Mouse (Mus musculus) CD4-positive, CD25-positive, alpha-beta regulatory T cell, adult 4 months (primary cell): Measurements from ENCODE around the gene Otop2. TPM values are rescaled to one million over a fixed set of nuclear protein-coding genes. Genes with fewer than 3 reads are reported as not detected.
A peak's percentile ranks its signal among the peaks of the same experiment; 100 is the strongest.

Source experiments
- ATAC-seq: one replicate; pipeline ENCODE4 v1.8.0; 2017
- polyA plus RNA-seq, 2 experiments: library from polyadenylated mRNA; unstranded; fragments of 100-300 nt; shearing (Covaris generic); gene quantifications; one replicate each; pipeline ENCODE4 v1.2.1; 2017

The Otop2 gene
- polyA plus RNA-seq = not detected

DNA sequence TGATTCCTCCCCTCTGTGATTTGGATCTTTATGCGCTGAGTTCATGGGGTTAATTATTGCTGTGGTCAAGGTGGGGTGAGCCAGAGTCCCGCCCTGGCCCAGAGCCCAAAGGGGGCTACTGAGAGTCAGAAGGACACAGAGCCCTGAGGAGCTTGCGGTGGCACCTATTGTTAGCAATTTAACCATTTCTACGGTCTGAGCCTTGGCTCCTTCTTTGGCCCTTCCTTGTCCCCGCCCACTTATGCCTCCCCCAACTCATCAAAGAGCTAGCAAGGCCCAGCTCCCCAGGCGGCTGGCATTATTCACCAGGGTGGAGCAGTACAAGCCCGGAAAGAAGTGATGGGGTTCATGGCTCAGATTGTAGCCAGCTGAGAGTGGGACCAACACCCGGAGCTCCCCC lies at the start of gene Otop2:
Gene Otop2 (plus strand): TSS at position 301 of the 400 bp plus-strand sequence.
- no peak for ATAC-seq

DNA sequence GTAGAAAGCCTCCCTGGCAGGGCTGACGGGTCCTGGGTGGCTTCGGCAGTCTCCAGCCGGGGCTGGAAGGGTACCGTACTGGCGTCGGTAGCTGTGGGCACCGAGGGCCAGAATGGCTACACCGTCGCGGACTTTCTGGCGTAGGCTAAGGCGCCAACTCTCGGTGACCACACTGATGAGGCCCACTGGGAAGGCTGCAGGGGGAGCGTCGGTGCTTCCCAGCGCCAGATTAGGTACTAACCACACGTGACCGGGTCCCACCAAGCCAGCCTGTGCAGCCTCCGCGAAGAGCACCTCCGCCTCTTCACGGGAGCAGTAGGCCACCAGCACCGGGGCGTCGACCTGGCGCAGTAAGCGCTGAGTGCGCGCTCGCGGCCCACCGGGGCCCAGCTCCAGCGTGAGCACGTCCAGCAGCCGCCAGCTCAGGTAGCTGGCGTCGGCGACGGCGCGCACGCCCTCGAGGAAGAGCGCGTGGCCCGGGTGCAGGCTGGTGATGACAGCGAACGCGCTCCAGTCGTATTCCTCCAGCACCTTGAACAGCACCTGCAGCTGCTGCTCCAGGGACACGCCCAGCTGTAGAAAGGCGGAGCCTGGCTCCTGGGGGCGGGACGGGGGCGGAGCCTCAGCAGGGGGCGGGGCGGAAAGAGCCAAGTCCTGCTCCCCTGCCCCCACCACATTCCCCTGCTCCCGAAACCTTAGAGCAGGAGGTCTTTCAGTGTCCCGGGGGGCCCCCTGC lies 49.0 kb upstream of the Otop2 start:
- no peak for ATAC-seq

DNA sequence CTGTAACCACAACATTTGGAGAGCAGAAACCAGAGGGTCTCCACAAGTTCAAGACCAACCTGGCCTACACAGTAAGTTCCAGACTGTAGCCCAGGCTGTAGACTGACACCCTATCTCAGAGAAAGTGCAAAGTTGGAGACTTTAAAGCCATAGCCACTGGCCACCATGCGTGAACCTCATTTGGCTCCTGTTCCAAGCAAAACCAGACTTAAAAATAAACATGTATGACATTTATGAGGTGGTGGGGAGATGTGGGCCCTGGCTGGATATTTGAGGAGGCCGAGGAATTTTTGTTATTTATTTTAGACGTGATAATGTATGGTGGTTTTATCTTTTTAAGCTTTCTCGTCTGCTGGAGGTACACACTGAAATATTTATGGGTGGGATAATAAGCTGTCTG lies 47.8 kb upstream of the Otop2 start:
- ATAC-seq = no peak

DNA sequence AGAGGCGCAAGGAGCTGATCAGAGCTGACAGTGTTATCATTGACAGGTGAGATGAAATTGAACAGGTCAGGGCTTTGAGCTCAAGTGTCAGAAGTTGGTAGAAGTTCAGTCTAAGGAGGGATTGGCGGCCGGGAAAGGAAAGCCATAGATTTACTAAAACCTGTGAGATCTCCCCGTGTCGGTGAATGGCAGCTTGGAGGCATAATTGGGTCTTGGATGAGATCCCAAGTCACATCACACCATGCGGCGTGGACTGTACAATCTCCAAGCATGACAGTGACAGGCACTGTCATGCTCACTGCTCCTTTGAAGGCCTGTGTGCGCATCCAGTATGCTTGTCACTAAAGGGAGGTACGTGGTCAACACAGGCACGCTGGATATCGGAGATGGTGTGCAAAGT lies 44.0 kb upstream of the Otop2 start:
- ATAC-seq = no peak

DNA sequence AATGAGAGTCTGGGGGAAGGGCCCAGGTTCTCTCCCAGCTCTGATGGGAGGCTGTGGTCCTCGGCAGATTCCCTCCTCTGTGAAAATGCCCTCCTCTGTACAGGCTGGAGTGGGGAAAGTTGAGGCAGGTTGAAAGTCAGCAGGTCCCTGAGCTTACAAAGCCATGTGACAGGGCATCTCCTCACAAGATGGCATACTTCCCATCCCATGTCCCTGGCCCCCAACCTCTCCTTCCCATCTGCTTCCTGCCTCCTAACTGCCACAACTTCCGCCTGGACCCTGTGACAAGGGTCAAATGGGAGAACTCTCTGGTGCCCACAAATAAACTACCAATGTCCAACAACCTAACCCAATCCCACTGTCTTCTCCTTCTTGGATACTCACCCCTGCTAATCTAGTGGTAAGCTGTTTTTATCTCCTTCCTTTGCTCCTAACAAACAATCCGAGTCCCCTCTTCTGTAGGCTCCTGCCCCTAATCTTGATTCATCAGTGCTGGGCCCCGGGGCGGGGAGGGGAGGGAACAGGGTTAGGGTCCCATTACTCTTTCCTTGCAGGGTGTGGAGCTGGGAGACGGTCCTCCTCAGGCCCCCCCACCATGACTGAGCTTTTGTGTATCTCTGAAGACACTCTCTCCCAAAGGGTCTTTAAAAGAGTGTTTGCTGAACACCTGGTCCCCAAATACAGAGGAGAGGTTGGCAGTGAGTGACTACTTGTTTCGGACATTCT lies 42.7 kb upstream of the Otop2 start:
- no peak for ATAC-seq

DNA sequence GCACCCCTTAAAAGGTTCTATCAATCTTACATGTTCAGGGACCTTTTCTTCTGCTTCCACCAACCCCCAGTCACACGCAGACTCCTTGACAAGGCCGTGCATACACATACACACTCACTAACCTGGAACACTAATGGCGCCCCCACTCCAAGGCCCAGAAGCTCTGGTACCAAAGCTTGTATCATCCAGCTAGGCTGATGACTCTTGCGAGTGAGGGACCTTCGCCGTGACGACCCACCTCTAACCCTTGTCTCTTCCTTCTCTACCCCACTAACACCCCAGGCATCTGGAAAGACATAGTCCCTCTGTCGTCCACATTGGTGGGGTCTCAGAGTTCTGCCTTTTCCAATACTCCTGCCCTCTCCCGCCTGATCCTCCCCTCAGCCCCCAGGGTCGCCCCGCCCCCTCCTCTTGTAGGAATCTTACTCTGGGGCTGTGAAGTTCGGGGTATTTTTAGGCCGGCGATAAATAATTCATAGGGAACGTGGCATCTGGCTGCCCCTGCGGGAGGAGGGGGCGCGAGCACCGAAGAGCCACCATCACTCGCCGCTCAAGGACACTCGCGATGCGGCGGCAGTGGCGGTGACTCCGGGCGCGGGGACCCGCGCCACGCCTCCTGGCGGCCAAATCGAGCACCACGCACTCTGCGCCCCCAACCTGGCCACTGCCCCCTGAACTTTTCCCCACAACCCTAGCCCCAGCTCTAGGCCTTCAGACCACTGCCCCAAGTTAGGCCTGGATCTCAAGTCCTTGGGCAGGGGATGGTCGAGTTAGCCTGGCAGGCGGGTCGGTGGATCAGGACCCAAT lies 41.9 kb upstream of the Otop2 start:
- no peak for ATAC-seq

DNA sequence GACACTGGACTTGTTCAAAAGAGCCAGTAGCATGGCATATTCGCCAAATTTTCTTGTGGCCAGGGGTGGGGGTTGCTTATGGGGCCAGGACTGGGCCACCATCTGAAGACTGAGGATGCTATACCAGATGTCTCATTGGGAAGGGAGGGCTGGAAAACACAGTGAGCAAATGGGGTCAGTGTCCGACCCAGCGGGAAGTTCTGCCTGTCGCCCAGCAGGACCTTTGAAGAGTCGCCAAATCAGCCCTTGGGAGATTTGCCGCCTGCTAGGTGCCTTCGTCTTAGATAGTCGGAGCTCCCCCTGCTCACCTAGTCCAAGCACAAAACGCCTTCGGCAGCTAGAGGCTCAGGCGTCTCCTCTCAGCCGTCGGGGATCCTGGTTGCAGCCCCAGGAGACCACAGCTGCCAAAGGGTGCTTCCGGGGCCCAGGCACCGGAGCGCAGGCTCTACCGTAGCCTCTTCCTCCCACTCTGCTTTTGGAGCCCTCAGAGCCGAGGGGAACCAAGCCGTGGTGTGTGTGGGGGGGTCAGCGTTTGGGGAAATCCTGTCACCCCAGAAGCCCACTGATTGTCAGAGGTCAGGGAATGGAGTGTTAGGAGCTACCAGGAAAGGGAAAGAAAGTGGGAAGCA lies 41.1 kb upstream of the Otop2 start:
- ATAC-seq = no peak

DNA sequence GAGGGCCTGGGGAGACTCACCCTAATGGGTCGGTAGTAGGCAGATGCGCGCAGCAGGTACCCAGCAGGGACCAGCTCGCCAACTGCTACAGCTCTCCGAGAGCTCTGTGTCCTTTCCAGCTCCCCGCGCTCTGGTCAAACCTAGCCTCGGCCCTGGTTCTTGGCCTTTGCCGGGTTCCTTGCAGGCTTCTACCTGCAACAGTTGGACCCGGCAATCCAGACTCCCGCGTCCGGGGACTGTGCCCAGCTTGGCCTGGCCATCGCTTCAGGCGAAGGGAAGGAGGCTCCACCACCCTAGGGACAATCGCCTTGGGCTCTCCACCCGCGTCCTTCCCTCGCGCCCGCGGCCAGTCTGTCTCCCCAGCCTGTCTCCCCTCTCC lies 40.6 kb upstream of the Otop2 start:
- ATAC-seq = no peak

DNA sequence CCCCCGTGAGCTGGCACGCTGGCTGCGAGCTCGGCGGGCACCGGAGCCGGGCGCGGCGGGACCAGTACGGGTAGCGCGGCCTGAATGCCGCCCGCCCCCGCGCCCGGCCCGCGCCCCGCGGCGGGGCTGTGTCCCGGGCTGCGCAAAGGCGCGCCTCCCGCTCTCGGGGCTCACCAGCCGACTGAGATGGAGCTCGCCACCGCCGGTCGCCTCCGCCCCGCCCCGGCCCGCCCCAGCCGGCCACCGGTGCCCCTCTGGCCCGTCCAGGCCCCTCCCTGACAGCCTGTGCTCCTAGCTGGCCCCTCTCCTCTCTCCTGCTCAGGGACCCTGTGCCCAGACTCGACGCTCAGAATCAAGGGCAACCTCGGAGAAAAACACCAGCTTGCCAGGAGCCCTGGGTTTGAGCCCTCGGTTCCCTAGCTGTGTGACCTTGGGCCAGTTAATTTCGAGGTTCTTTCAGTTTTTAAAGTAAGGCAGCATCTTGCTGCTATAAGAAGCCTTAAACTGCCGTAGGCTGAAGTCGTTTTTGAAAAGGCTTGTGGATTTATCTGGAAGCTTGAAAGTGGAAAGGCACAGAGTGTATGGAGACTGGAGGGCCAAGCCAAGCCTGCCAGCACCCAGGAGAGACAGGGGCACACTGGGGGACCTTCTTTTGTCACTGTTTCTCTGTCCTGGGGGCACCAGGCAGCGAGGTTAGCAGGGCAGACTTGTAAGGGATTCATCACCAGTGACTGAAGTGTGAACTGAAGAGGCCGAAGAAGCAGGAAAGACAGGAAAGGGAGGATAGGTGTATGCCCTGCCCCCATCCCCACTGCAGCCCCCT lies 39.7 kb upstream of the Otop2 start, which contains the start of gene Grin2c:
Gene Grin2c (minus strand): TSS at position 183 of the 823 bp plus-strand sequence.
- ATAC-seq = no peak

DNA sequence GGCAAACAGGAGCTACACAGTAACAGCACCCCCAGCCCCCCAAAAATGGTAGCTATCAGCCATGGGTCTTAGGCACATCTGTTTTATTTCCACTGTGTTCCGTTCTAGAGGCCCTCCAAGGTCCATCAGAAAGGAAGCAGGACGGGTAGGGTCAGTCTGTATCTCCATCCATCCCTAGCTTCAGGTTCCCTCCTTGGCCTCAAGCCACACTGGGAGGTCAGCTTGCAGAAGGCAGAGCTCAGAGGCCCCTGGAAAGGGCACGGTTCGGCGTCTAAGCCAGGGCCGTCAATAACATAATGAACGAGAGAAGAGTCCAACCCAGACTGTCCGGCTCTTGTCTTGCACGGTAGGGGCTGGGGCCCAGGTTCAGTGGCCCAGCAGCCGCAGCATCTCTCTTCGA lies 39.0 kb upstream of the Otop2 start:
- ATAC-seq = no peak

DNA sequence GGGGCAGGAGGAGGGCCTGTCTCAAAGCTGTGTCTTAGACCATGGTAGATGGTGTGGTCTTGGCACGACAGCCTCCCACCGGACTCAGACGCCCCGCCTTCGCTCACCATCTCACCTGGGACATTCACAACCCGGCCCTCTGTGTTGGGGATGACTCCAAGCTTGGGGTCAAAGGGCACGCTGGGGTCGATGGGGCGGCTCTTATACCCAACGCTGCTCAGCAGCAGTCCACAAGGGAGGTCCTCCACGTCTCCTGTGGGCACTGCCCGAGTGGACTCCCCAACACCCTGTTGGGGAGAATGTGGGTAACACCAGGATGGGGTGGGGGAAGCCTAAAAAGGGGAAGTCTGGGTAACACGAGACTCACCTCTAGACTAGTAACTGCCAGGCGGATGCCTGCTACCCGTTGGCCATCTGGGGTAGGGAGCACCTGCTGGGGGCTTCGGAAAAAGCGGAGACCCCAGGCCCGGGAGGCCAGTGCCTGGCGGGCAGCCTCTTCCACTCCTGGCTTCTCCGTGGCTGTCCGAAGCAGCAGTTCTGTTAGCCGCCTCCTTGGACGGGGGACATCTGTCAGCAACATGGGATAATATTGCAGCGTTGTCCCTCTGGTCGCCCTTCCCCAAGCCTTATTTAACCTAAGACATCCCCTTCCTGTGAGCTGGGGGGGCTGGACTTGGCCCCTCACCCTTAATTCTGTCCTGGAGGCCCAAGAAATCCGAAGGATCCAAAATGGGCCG lies 37.5 kb upstream of the Otop2 start:
- ATAC-seq = no peak

DNA sequence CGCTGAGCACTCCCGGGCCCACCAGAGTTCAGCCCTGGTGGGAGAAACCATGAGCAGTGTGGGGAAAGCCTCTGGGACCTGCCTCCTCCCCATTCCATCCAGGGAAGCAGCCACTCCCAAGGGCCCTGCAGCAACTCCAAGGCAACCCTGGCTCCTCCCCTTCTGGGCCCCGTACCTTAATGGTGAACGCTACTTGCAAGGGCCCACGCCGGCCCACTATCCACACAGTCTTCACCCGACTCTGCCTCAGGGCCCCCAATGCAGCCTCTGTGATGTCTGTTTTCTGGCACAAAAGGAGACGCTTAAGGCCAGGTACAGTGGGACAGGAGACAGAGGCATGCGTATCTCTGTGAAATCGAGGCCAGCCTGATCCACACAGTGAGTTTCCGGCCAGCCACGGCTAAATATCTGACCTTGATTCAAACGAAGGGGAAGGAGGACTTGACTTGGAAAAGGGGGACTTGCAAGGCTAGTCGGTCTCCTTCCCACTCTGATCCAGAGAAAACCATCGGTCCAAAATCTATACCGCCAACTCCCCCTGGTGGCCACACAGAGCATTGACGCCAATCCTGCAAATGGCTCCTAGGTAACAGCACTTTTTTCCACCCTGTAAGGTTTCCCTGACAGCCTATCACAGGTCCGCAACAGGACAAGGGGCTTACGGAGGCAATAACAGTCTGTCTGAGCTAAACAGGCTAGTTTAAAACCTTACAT lies 36.7 kb upstream of the Otop2 start:
- peak; percentile 45 for ATAC-seq

DNA sequence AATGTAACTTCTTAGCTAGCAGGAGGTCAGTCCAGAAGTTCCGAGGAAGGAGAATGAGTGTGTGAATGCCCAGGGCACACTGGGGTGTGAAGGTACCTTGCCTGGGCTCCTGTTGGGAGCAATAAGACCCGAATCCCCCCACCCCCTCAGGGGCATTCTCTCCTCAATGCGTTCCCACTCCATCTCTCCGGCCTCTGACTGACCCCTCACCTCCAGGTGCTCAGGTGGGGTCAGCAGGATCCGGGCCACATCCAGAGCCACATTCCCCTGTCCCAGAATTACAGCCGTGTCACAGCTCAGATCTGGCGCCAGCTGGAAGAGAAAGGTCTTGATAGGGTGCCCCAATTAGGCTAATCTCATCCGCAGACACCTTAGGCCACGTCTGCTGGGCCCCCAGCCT lies 35.9 kb upstream of the Otop2 start:
- ATAC-seq = no peak

DNA sequence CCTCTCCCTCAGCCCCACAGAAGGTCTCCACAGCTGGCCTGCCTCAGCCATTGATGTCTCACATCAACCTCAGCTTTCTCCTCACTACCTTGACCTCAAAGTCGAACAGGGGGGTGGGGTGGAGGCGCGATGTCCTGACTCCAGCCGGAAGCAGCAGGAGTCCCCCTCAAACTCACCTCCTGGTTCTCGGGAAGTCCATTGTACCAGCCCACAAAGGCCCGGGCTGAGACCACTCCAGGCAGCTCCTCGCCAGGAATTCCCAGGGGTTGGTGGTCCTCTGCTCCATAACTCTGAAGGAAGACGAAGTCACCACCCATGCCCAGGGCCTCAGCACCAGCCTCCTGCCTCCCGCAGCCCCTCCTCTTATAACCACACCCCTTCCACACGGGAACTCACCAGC lies 35.5 kb upstream of the Otop2 start:
- ATAC-seq = no peak

DNA sequence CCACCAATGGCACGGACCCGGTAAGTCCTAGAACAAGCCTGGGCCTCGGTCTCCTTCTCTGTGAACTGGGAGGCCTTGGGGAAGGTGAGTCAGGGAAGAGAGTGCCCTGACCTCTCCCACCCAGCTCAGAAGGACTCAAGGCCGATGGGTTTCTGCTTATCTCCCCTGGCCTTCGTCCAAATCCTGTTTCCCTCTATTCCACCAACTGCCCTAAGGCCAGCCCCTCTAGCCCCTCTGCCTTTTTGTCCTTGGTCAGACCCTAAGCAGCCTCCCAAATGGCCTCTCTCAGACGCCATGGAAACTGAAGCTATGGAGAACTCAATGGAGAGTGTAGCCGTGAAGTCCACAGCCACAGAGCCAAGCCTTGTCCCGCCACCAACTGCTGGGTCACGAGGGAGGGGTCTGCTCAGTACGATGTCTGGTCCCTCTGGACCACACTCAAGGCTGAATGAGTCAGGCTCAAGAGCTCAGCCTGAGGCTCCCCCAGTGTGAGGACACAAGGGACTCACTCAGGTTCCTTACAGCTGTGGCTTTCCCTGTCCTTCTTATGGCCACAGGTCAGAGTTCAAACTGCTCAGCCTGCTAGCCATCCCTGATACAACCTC lies 34.0 kb upstream of the Otop2 start:
- ATAC-seq = no peak

DNA sequence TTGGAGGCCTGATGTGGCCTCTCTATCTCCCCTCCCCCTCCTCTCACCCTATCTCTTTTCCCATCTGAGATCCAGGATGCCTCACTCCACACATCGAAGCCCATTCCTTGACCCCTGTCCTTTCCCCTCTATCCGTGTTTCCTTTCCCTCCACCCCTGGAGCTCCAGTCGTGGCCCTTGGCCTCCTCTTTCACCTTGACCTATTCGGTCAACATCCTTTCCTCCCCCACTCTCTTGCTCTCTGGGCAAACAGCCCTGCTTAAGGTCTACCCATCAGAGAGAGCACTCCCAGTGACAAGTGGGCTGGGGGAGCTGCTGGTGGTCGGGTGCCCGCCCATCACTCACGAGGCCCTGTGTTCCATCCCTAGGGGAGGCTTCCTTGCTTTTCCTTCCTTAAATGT lies 33.2 kb upstream of the Otop2 start:
- no peak for ATAC-seq

DNA sequence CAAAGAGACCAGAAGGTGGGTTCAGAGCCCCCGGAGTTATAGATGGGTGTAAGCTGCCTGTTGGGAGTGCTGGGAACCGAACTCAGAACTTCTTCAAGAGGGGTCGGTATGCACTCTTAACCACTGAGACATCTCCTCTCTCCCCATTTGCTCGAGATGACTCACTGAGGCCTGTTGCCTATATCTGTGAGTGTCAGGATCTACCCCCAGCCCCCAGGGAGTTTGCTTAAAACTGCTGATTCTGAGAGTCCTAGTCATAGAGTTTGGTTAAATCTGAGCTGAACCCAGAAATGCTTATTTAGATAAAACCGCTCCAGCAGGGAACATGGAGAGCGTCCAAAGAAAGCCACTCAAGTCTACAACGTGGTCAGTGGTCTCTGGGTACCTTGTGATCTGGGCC lies 32.8 kb upstream of the Otop2 start:
- ATAC-seq = no peak

DNA sequence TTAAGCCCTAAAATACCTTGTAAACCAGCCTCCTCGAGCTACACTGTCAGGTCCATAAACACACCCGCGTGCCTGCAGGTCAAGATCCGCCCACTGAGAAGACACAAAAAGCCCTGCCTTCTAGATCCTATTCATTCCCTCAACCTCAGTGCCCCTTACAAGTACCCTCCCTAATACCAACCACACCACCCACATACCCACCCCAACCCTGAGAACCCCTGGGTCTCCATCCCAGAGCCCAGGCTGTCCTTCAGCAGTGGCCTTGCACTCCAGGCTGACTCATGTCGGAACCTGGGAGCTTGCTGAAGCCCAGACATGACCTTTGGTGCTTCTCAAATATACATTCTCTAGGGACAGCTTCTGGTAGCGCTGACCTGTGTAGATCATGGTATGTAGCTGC lies 32.2 kb upstream of the Otop2 start:
- no peak for ATAC-seq

DNA sequence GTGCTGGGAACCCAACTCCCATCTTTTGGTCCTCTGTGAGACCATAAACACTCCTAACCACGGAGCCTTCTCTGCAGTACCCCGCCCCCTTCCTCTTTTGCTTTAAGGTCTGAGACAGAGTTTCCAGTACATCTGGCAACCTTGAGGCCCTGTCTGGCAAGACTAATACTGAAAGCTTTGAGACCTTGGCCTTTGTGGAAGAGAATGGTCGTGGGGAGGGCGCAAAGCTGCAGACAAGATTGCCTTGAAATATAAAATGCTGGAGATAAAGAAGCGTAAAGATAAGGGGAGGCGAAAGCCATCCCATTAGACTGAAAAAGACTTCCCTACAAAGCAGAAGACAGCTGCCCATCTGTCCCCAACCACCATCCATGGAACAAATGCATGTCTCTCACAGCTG lies 31.5 kb upstream of the Otop2 start:
- no peak for ATAC-seq

DNA sequence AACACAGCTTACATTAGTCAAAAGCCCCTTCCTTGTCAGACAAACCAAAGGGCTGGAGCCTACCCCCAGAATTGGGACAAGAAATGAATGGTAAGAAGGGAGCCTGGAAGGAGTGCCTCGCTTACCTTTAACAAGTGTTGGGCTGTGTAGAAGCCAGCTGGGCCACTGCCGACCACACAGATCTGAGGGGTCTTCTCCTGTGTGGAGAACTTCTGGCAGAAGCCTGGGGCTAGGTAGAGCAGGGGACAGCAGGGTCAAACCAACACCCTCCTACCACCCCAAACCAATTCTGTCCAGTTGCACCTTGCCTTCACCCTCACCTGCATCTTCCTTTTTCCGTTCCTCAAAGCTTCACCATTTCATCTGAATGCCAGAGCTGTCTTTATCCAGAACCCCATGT lies 31.0 kb upstream of the Otop2 start:
- ATAC-seq = no peak
